25 mouse cellular contexts compared by ENCODE assay signal in the genomic region with DNA sequence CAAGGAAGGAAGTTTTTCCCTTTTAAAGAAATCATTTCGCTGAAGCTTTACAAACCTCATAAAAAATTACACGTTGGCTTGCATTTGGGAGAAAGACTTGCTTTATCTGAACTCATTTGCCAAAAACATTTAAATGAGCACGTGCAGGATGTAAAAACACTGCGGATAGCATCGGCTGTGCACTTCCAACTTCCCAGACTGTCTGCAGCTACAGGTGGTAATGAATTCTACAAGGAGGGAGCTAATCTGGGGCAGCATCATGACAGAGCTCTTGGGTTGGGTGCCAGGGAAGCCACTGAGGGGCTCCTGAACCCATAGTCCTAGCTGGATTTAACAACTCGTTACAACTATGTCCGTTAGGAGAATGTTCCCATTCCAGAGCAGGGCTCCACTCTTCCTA.
DNase-seq lines count a peak whose midpoint lies in the region; ATAC-seq and TF ChIP-seq lines count a peak whose summit lies in the region.
"Had no signal": no experiment of that assay in that cellular context is flagged by ENCODE, and none has a peak within 500 bp of the region (broad histone marks: within the 10 kb centered on the region; RNA-seq: fewer than 3 reads in every experiment).

No protein-coding gene starts in this region.

- DNase-seq in heart, adult 11 months, result peak; percentile 56
- DNase-seq in heart, postnatal 14 days, result no peak
- no peak for DNase-seq in right cerebral cortex, postnatal 36 days (ENCODE audit: low spot score in 2 of 2)
- no peak for DNase-seq in cerebellum, adult 18-20 months
- DNase-seq: adrenal gland, adult 2 months; adrenal gland, postnatal 14 days; cerebellum, adult 11 months; cerebellum, adult 8-10 months; cerebellum, postnatal 10 days; cerebellum, postnatal 36 days; embryo, embryonic 11 days; gastrocnemius, postnatal 25 days; heart, adult 2 months; heart, postnatal 10 days had no signal

- H3K4me3 ChIP-seq in embryonic fibroblast, embryonic 13.5 days (ENCODE audit: insufficient read depth, low read length), result no peak overlapping the region
- no peak overlapping the region for H3K4me3 ChIP-seq in limb, embryonic 13.5 days
- H3K4me3 ChIP-seq: embryonic facial prominence, embryonic 10.5 days; embryonic facial prominence, embryonic 13.5 days; heart, adult 2 months; heart, embryonic 10.5 days had no signal

- peak overlapping the region; percentile 97 for H3K27ac ChIP-seq in embryonic fibroblast, embryonic 13.5 days (ENCODE audit: insufficient read depth, low read length)
- H3K27ac ChIP-seq in limb, embryonic 13.5 days, result no peak overlapping the region
- H3K27ac ChIP-seq: embryonic facial prominence, embryonic 10.5 days; embryonic facial prominence, embryonic 13.5 days; heart, adult 2 months; heart, embryonic 10.5 days; hindbrain, embryonic 14.5 days; hindbrain, postnatal 0 days had no signal

- H3K4me2 ChIP-seq in limb, embryonic 13.5 days (replicated peaks), result no peak overlapping the region
- H3K4me2 ChIP-seq: embryonic facial prominence, embryonic 13.5 days; hindbrain, embryonic 14.5 days had no signal

- H3K27me3 ChIP-seq in limb, embryonic 13.5 days, result peaks cover 47% of the 10 kb centered on the region
- H3K27me3 ChIP-seq: embryonic facial prominence, embryonic 13.5 days had no signal

- intact Hi-C loops in heart, postnatal 14 days (cut with DNase I), result no loop called here

- no peaks in the 10 kb centered on the region for H3K36me3 ChIP-seq in limb, embryonic 13.5 days
- H3K36me3 ChIP-seq: embryonic facial prominence, embryonic 10.5 days; embryonic facial prominence, embryonic 13.5 days; heart, embryonic 10.5 days had no signal

- no peak for TF ChIP-seq POLR2A in embryonic fibroblast, embryonic 13.5 days (IDR thresholded peaks at IDR 0.05; ENCODE audit: low read depth, low read length)

- H3K9me3 ChIP-seq in limb, embryonic 13.5 days, result no peaks in the 10 kb centered on the region
- H3K9me3 ChIP-seq: embryonic facial prominence, embryonic 10.5 days; embryonic facial prominence, embryonic 13.5 days; heart, embryonic 10.5 days had no signal

- no peak overlapping the region for H3K9ac ChIP-seq in limb, embryonic 13.5 days
- H3K9ac ChIP-seq: embryonic facial prominence, embryonic 13.5 days; hindbrain, embryonic 14.5 days had no signal

- ATAC-seq in limb, embryonic 13.5 days (ENCODE audit: low FRiP score, low read depth), result peak; percentile 24; the same call in 1 of the 2 replicates
- ATAC-seq: CD4-positive, CD25-positive, alpha-beta regulatory T cell, adult 4 months; forebrain, embryonic 14.5 days; hindbrain, postnatal 0 days; inflammation-experienced regulatory T-cells, adult 6 months; intestine, embryonic 16.5 days had no signal

- WGBS in limb, embryonic 13.5 days, result 58% methylated on average over 7 of the region's 7 CpGs

- H3K4me1 ChIP-seq in embryonic fibroblast, embryonic 13.5 days (ENCODE audit: control insufficient read depth, insufficient read depth, low read length), result peaks cover 6% of the 10 kb centered on the region; the same call in 1 of the 2 replicates
- H3K4me1 ChIP-seq in limb, embryonic 13.5 days, result peaks cover 28% of the 10 kb centered on the region
- H3K4me1 ChIP-seq: heart, embryonic 10.5 days had no signal

- no peak for TF ChIP-seq CTCF in embryonic fibroblast, embryonic 13.5 days (IDR thresholded peaks at IDR 0.05; ENCODE audit: borderline replicate concordance, insufficient read depth, low read length)
